Mouse (Mus musculus) inflammation-experienced regulatory T-cells, adult 6 months (primary cell): ENCODE measurements around the gene Lepr. TPM values are rescaled to one million over a fixed set of nuclear protein-coding genes. Genes with fewer than 3 reads are reported as not detected.

ENCODE experiments used
- ATAC-seq: one replicate; pipeline ENCODE4 v1.8.0; 2017
- polyA plus RNA-seq, 3 experiments: library from polyadenylated mRNA; unstranded; fragments of 100-300 nt; shearing (Covaris generic); gene quantifications; one replicate each; pipeline ENCODE4 v1.2.1; 2017

Lepr gene
- not detected for polyA plus RNA-seq

DNA sequence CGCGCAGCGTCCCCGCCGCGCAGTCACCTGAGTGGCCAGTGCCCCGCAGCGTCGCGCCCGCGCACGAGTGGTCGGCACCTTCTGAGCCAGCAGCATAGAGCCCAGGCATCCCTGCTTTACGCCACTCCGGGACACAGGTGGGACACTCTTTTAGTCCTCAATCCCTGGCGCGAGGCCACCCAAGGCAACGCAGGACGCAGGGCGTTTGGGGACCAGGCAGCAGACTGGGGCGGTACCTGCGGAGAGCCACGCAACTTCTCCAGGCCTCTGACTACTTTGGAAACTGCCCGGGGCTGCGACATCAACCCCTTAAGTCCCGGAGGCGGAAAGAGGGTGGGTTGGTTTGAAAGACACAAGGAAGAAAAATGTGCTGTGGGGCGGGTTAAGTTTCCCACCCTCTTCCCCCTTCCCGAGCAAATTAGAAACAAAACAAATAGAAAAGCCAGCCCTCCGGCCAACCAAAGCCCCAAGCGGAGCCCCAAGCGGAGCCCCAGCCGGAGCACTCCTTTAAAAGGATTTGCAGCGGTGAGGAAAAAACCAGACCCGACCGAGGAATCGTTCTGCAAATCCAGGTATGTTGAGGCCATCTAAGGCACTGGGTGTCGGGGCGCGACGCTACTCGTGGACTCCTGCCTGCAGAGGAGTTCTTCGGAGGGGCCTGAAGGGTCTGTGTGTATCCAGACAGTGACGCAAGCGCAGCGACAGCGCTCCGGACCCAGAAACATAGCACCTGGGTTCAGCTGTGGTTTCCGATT lies at the start of gene Lepr:
TSS of gene Lepr (plus strand) at position 38 of the 755 bp plus-strand sequence.
- ATAC-seq: no peak

DNA sequence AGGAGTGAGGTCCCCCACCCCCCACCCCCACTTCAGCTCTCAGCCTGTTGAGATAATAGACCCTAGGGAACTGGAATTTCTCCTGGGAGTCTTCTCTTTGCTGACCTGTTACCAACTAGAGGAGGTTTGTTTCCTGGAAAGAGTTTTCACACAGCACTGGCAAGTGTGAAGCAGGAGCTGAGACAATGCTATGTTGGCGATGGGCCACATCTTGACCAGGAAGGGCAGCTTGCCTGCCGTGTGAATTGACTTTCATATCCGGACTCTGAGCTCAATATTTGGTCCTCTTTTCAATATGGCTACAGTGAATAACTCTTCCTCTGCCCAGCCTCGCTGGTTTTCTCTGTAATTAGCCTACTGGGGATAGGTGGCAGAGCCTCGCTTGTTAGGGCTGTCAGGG lies 48.0 kb upstream of the Lepr start:
- no peak for ATAC-seq

DNA sequence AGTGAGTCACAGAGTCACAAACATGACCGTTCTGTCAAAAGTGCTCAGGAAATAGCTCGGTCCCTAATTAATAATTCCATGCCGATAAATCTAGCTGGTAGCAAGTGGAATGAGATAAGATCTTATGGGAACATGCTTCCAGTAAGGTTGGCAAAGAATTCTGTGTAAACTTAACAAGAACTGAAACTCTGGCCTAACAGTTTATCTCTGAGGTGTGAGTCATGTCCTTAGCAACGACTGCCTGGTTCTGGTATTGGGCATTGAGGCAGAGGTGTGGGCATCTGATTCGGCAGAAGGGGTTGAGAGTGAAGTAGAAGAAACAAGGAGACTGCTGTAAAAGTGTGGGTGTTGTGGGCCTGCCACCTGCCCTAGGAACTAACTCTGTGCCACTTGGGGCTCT lies 47.4 kb upstream of the Lepr start:
- no peak for ATAC-seq

DNA sequence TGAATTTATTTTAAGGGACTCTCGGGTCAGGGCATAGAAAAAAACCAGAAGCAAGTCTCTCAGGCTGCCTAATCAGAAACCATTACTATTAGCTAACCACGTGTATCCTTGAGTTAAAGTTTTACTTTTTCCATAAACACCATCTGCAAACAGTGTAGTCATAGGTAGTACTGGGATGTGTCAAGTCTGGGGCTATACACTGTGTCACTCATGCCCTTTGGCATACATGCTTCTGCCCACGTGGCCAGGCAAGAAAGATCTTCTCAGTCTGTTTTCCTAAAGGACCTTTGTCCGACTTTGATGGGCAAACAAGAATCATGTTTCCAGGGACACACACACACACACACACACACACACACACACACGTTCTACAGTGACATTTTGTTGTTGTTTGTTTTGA lies 42.4 kb upstream of the Lepr start:
- ATAC-seq: no peak

DNA sequence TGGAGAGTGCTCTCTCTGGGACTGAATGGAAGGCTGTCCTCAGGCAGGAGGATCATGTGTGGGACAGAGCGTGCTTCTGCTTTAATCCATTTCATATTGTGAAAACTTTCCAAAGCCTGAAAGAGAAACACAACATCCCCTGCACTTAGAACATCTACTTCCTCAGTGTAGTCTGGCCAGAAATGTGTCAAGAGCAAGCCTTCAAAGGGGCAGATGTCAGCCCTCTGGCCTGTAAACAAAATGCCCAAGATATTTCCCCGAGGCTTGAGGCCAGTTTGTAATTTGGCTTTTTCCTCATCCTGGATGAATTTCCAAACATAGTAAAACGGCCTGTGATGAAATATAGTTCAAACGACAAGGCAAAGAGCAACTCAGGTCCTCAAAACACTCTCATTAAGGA lies 41.5 kb upstream of the Lepr start:
- ATAC-seq: no peak

DNA sequence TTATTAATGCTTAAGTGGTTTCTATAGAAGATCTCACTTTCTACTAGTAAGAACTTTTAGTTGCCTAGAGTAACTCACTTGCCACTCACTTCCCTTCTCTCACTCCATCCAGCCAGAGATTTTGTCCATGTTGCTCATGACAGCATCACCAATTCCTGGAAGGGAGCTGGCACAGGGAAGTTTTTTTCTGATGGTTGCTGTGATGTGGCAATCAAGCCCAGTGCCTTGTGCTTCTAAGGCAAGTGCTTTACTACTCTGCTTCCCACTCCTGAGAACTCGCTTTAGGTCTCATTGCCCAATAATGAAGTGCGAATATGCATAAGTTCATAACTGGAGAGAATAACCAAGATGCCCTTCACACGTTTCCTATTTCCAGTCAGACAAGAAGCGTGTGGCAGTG lies 34.6 kb upstream of the Lepr start:
- no peak for ATAC-seq

DNA sequence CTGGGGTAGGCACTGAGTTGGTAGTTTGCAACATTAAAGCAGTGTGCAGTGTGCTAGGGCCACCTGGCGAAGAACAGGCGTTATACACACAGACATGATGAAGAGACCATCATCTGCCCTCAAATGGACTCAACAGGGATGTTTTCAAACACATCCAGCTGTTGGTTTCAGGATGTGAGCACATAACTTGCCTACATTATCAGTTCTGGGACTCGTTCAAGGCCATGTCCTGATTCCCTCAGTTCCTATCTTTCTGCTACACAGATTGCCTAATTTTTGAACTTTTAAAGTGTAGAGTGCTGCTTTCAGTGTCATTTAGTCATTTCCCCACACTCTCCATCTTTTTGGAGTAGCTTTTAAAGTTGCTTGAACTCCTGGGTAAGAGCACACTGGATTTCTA lies 34.1 kb upstream of the Lepr start:
- no peak for ATAC-seq

DNA sequence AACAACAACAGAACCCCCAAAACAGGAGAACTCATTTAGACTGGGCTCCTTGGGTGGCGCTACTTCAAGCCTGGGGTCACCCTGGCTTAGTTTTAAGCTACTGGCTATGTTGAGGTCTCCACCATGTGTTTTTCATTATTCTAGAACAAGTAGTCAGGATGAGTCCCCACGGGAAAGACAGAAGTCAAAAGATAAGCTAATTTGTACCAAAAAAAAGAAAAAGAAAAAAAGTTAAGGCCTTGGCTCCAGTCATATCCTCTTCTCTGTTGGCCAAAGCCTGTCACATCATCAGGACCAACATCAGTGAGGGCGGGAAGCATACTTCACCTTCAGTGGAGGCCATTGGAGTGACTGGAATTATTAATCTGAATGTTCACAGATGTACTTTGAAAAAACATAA lies 32.4 kb upstream of the Lepr start:
- ATAC-seq: no peak

DNA sequence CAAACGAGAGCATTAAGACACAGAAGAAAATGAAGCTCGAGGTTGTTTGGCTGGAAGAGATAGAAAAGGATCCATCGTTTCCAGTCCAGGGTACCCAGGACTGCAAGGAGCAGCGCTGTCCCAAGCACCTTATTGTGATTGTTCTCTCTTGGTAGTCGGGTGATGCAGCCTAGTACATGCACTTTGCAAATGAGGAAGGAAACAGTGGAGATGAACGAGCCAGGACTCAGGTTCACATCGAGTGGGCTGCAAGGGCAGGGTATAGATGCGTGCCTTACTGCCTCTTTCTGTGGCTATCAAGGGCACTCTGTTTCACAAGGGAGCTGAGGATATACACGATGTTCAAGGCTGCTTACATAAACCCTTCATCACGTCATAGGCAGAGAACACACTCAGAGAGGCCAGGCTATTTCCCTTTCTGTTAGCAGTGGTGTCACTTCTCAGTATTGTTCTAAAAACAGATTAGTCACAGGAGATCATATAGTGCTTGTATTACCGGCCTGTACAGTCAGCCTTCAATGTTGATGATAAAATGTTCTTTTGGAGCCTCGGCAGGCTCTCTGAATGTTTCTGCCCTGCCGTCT lies 30.9 kb upstream of the Lepr start:
- no peak for ATAC-seq

DNA sequence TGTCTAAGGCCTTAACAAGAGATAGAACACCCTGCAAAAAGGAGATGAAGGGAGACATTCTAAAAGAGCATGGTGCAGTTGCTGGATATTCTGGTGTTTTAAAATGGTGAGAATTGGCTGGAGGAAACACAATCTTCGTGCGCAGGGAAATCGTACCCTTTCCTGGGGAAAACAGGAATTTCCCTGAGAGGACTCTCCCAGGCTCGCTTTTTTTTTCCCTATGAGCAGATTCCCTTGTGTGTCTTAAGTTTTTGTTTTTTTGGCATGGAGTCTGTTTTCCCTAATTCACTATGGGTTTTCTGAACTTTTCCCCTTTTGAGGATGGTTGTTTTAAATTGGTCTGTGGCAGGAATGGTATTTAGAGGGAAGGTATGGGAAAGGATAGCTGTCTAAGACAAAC lies 28.0 kb upstream of the Lepr start:
- no peak for ATAC-seq

DNA sequence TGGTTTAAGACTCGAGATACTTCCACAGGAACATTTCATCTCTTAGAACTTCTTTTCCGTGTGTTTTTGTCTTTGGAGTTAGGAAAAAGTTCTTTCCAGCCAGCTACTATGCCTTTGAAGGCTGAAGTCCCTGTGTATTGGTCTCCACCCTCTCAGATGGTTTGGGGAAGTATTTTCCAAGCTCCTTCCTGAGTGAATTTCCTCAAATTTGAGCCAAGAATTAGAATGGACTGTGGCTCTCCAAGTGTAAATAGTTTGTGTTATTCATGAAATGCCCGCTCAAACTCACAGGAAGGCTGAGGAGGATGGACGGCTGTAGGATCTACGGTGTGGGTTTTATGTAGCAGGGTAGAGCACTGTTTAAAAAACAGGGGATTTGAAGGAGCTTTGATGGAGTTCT lies 27.6 kb upstream of the Lepr start:
- ATAC-seq: no peak

DNA sequence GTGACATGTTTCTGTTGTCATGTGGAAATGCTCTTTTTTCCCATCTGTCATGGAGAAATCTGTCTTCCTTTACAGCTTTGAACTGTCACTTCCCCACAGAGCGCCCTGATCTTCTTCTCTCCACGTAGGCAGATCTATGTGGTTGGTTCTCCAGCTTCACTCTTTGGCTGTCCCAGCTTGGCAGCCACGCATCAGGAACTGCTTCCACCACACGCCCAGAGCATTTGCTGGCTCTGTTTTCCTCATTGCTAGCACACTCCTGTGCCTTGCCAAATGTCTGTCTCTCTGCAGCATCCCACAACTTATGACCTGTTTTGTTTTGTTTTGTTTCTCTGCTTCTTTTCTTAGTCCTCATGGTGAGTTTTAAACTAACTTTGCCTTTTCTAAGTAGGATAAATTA lies 24.3 kb upstream of the Lepr start:
- no peak for ATAC-seq

DNA sequence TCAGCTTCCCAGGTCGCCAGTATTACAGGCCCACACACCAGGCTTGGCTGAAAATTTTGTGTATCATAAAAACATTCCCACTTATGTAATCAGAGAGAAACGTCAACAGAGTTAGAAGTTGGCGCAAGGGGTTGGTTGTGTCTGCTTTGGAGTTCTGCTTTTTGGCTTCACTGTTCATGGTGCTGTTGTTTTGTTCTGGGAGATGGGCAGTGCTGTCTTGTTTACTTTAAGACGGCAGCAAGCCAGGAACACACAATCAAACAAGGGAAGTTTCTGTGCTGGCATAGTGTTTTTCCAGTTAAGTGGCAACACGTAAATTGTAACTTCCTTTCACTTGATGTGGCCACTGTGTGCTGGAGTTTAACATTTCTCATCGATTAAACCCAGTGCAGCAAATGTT lies 22.7 kb upstream of the Lepr start:
- ATAC-seq: no peak

DNA sequence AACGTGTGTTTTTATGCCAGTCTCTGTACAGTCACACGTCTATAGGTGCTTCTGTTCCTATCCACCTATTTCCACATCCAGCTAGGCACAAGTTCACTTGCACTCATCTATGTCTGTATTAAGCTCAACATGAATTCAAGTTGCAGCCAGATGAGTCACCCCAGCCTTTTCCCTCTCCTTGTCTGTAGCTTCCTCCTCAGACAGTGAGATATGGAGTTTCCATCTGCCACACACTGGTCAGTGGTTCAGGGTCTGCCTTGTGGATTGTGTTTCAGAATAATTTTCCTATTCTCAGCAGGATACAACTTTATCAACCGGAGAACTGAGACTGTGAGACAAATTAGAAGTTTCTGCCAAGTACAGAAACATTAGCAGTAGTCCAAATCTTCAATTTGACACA lies 20.0 kb upstream of the Lepr start:
- no peak for ATAC-seq

DNA sequence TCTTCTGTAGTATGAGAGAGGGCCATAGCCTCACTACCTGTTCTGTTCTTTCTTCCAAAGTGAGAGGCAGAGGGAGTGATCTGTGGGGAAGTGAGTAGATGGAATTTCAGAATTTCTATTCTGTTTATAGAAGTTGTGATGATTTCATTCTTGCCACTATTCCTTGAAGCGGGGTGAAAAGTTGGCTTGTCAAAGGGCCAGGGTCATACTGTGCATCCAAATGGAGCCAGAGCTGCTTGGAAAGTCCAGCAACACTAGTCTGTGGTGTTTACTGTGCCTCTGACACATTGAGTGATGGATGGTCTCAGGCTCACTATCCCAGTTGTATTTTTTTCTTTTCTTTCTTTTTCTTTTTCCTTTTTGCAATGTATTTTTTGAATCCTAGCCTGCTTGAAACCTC lies 17.8 kb upstream of the Lepr start:
- ATAC-seq: no peak

DNA sequence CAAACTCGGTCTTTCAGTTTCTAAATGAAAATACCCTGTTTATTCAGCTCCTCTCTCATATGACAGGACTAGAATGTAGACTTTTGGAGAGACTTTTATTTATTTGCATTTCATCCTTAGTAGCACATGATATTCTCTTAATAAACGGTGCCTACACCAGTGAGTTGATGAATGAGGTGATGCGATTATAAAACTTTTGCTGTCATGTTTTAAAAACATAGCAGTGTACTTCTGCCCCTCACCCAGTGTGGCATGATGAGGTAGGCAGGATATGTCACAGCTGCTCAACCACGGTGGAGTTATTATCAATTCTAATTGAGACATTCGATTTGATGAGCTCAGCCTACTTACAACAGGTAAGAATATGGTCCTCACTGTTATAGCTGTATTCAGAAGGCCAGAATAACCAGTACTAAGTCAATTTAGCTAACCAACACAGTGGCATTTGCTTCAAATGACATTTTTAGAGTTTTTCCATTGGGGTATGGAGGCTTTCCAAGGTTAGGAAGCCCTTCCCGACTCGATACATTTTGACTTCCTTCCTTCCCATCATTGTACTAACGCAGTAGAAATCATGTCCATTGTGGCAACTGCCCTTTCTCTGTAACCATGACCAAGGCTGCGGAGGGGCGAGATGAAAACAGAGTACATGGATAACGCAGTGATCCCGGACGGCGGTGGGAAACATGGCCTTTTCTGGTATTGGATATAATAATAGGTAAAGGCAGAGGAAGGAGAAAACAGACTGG lies 16.1 kb upstream of the Lepr start:
- no peak for ATAC-seq

DNA sequence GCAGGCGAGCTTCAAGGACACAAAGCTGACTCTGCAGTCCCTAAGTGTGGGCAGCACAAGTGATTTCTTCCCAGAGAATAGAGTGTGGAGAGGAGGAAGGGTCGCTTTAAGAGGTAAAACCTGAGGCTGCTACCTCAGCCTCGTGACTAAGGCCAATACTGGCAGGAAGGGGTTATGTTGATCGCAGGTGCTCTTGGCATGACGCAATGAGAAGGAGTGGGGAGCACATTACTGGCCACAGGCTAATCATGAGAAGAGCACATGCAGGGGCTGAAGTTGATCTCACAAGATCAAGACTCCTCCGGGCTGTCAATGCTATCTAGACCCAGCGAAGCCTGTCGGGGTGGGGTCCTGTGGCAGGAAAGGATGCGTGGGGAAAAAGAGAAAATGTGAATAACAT lies 11.9 kb upstream of the Lepr start:
- ATAC-seq: no peak

DNA sequence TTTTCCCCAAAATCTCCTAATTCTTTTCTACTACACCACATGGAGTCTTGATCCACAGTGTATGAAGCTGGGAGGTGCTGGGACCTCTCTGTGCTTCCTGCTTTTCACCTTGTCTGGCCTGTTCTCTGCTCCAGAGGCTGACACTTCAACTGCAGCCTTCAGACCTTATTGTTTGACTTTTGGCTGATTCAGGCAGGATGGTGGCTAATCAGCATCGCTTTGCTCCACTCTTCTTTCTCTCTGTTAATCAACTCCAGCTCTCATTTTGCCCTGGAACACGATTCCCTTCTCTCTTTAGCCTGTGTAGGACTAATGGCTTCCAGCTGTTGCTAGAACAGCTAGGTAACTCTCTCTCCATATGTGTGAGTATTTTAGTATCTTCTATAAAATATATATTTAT lies 10.0 kb upstream of the Lepr start:
- no peak for ATAC-seq

DNA sequence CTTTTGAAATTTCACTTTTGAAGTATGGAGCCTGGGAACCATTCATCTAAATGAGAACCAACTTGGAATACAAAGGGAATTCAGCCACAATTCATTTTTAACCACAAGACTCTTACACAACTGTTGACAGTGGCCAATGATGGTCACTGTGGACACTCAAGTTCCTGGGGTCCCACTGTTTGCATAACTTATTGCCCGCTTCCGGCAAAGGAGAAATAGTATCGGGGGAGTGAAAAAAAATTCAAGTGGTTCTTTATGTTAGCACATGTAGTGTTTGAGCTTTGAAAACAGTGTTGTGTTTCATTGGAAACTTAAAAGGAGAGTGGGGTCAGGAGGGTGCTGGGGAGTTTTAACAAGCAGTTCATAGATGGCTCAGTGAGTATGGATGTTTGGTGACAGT lies 9.3 kb upstream of the Lepr start:
- ATAC-seq: no peak

DNA sequence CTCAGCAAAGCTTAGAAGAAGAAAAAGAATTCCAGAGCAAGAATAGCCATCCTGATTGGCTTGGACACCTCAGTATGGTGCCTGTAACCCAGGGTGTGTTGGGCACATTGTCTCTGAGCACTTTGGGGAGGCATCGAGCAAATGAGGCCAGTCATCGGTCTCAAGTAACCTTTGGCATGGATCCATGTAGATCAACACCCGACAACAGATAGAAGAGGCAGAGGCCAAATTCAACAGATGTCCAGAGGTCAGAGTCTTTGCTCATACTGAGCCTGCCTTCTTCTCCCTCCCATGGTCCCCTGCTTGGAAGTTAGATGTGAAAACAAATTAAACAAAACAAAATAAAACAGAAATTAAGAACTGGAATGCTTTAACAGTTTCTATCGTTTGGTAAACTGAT lies 6.8 kb upstream of the Lepr start:
- no peak for ATAC-seq

DNA sequence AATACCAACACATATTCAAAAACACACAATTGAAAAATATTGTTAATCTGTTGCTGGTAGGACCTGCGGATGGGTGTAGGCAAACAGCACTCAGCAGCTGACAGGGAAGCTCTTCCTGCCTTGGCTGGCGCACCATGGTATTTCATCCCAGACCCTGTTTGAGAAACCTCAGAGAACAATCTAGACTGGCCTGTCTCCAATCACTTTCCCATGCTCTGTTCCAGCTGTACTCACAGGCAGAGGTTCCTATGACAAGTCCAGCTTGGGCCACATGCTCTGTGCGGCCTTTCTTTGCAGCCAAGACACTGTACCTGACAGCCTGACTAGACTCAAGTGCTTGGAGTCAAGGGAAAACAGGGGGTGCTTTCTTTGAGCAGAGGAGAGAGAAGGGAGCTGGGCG lies 6.1 kb upstream of the Lepr start:
- ATAC-seq: no peak

DNA sequence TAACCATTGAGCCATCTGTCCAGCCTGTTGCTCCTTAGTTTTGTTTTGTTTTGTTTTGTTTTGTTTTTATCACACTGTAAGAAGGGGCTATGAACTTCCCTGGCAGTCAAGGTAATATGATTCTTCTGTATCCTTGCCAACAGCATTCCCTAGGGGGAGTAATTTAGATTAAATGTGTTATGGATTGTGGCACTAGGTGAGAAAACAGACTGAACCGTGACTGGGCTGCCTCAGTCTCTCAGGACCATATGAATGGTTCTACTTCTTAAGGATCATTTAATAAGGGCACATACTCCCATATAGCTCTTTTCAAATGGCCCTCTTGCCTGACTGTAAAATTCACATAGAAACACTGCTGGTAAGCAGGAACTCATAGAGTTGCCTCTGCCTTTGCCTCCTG lies 4.6 kb upstream of the Lepr start:
- no peak for ATAC-seq

DNA sequence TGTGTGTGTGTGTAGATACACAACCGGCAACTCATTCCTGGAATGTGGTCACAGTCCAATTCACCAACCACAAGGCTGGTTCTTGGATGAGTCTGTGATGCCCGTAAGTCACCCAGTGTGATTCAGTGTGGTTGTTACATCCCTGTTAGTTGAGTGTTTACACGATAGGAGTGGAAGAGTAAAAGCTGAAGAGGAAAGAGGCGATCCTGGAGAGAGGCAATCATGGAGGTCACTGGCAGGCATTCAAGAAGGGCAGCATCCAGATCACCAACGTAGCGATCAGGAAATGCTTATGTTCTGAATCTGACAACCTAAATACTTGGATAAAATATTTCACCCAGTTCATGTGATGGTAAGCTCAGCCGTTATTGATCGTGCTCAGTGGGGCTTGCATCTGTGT lies 1.9 kb upstream of the Lepr start:
- no peak for ATAC-seq

DNA sequence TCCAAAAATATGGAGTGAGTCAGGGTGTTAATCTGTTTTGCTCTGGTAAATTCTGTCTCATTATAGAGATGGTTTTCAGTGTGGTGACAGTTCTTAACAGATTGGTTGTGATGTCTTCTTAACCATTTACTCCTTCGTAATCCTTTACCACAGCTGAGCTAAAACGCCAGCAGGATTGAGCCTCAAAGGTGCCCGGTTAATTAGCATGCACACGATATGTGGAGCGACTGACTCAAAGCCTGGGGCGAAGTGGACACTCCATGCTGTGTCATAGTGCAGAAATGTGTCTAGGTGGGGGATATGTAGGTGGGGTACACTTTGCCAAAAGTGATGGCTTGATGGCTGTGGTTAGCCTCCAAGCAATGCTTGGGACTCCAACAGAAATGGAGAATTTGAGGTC lies 1.4 kb upstream of the Lepr start:
- no peak for ATAC-seq
